Mouse (Mus musculus): ENCODE data around the gene Atp1b2. TPM values are rescaled to one million over a fixed set of nuclear protein-coding genes. Genes with fewer than 3 reads are reported as not detected.
"Not testable (repeated sequence)": the region's sequence is repeated elsewhere in the genome, so short reads cannot be mapped to it uniquely, and the experiment has no call there.

The Atp1b2 gene
- polyA plus RNA-seq (2015; fragmentation: Nextera tagmentation; extraction: Ambion mirVana): 76.7 and 77.0 TPM in 2 replicates

- peak; percentile 92 for ATAC-seq (ENCODE audit: low FRiP score)
- peak within 1 kb of the TSS; percentile 95 for H3K4me2 ChIP-seq
- peak within 1 kb of the TSS; percentile 87 for H3K27ac ChIP-seq (replicated peaks)
- H3K27me3 ChIP-seq (replicated peaks): no peaks in the 10 kb centered on the region
- peak within 1 kb of the TSS; percentile 88 for H3K9ac ChIP-seq (replicated peaks)
- peaks cover 32% of the 10 kb centered on the region for H3K4me1 ChIP-seq
- H3K4me3 ChIP-seq (replicated peaks): peak within 1 kb of the TSS; percentile 81
- peaks cover 12% of the 10 kb centered on the region for H3K36me3 ChIP-seq
- WGBS: 2% methylated on average over 31 of the region's 32 CpGs
- no peaks in the 10 kb centered on the region for H3K9me3 ChIP-seq (replicated peaks)
Measured at GRCm38 (mm10) chr11:69605726-69606490, at the start of gene Atp1b2. Gene Atp1b2 (minus strand): TSS chr11:69605942.

DNA sequence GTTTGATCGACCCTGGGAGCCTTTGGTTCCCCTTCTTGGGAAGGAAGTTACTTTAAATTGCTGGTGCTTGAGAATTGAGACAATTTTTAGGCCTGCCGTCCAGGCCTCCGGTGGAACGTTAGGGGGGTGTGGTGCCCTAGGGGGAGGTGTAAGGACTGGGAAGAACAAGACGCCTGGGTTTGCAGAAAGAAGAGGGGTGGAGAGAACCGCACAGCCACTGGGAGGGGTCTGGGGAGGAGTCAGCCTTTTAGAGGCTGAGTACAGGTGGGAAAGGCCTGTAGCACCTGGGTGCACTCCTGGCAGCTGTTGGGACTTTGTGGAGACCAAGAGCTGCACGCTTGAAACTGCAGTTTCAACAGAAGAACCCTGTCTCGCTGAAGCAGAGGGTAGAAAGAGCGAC is 49.0 kb upstream of the Atp1b2 start:
- no peak overlapping the region for H3K9ac ChIP-seq (replicated peaks)
- ATAC-seq (ENCODE audit: low FRiP score): no peak
- no peaks in the 10 kb centered on the region for H3K27me3 ChIP-seq (replicated peaks)
- H3K36me3 ChIP-seq: peaks cover 80% of the 10 kb centered on the region
- H3K4me2 ChIP-seq: no peak overlapping the region
- 51% methylated on average over 9 of the region's 9 CpGs for WGBS
- no peak overlapping the region for H3K4me3 ChIP-seq (replicated peaks)
- 0 out of 2 replicates have a peak overlapping the region, but pooled peaks have one; percentile 4 for H3K27ac ChIP-seq (replicated peaks)
- H3K9me3 ChIP-seq (replicated peaks): no peaks in the 10 kb centered on the region
- peaks cover 18% of the 10 kb centered on the region for H3K4me1 ChIP-seq

DNA sequence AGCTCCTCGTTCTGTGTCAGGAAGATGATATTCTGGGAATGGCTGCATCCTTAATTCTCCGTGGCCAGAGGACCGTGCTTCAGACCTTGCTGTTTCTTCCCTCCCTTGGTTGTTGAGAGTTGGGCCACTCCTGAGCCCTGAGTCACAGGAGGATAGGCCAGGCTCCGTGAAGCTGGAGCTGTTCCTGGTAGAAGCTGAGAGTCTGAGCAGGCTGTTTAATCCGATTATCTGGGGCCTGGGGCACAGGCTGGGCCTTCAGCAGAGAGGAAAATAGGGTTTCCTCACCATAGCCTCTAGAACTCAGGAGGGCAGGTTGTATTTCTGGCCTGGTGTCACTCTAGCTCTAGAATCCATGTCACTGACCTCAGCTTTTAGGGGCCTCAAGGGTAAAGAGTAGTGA is 47.7 kb upstream of the Atp1b2 start:
- 70% methylated on average over 5 of the region's 5 CpGs for WGBS
- no peak for ATAC-seq (ENCODE audit: low FRiP score)
- Histone ChIP-seq H3K27me3 (replicated peaks) (no peaks in the 10 kb centered on the region), H3K36me3 (peaks cover 81% of the 10 kb centered on the region), H3K4me3 (replicated peaks) (no peak overlapping the region), H3K9ac (replicated peaks) (no peak overlapping the region), H3K9me3 (replicated peaks) (no peaks in the 10 kb centered on the region), H3K27ac (replicated peaks) (no peak overlapping the region), H3K4me2 (no peak overlapping the region), H3K4me1 (peaks cover 18% of the 10 kb centered on the region)

DNA sequence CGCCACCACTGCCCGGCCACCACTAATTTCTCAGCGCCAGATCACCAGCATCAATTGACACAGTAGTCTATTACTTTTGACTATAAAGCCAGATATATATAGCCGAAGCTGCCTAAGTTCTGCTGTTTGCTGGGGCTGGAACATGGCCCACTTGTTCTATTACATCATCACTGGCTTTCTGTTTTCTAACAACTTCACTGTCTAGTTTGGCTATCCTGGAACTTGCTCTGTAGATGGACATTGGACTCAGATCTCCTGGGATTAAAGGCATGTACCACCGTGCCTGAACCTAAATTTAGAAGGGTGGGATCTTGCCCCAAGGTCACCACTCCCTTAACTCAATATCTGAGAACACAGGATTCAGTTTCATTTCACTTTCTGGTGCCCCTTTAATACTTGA is 40.1 kb upstream of the Atp1b2 start:
- no peak overlapping the region for H3K4me3 ChIP-seq (replicated peaks)
- WGBS: 94% methylated on average over 5 of the region's 5 CpGs
- no peak overlapping the region for H3K27ac ChIP-seq (replicated peaks)
- H3K36me3 ChIP-seq: peaks cover 95% of the 10 kb centered on the region
- no peaks in the 10 kb centered on the region for H3K4me1 ChIP-seq
- H3K9me3 ChIP-seq (replicated peaks): no peaks in the 10 kb centered on the region
- H3K4me2 ChIP-seq: no peak overlapping the region
- no peak for ATAC-seq (ENCODE audit: low FRiP score)
- H3K9ac ChIP-seq (replicated peaks): no peak overlapping the region
- no peaks in the 10 kb centered on the region for H3K27me3 ChIP-seq (replicated peaks)

DNA sequence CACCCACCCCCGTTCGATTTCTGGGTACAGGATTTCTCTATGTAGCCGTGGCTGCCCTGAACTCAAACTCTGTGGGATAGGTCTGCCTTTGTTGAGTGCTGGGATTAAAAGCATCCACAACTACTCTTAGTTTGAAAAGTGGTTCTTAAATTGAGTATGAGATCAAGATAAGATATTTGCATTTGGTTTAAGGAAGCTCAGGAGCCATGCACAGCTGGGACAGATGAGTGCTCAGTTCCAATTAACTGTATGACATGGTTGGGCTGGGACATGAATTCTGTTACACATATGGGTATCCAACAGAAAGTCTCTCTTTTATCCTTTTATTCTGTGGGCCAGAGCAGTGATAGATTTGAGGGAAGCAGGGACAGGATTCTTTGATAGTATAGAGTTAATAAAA is 29.7 kb upstream of the Atp1b2 start:
- ATAC-seq (ENCODE audit: low FRiP score): no peak
- Histone ChIP-seq H3K27me3 (replicated peaks) (no peaks in the 10 kb centered on the region), H3K36me3 (peaks cover 11% of the 10 kb centered on the region), H3K9me3 (replicated peaks) (no peaks in the 10 kb centered on the region), H3K4me1 (peaks cover 32% of the 10 kb centered on the region), H3K4me2 (peak overlapping the region; percentile 76), H3K9ac (replicated peaks) (no peak overlapping the region), H3K27ac (replicated peaks) (no peak overlapping the region), H3K4me3 (replicated peaks) (no peak overlapping the region)
- 93% methylated on average over 3 of the region's 3 CpGs for WGBS

DNA sequence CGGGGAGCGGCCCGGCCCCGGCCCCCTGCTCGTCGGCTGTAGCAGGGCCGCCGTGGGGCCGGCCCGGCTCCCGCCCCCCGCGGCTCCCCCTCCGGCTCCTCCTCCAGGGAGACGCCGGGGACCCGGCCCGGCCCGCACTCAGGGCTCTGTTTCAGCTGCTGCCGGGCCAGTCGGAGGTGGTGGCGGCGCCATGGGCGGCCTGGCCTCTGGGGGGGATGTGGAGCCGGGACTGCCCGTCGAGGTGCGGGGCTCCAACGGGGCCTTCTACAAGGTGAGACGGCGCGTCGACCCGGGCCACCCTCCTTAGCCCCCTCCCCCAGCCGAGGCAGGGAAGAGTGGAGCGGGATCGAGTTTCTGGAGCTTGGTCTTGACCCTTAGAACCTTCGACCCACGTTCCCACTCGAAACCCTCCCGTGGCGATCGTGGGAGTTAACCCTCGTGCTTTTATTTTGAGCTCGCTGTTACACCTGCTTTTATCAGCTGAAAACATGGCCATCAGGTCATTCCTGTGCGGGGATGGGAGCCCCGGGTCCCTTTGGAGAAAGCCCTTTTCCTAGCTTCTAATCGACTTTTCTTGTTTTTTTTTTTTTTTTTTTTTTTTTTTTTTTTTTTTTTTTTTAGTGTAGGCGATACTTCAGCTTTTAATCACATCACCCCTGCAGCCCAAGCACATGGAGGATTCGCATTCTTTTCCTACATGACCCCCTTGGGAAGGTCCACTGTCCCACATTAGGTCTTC is 27.6 kb upstream of the Atp1b2 start:
- Histone ChIP-seq H3K27ac (replicated peaks) (peak overlapping the region; percentile 96), H3K4me1 (peaks cover 34% of the 10 kb centered on the region), H3K27me3 (replicated peaks) (no peaks in the 10 kb centered on the region), H3K9ac (replicated peaks) (peak overlapping the region; percentile 97), H3K4me2 (peak overlapping the region; percentile 76), H3K4me3 (replicated peaks) (peak overlapping the region; percentile 88), H3K9me3 (replicated peaks) (no peaks in the 10 kb centered on the region), H3K36me3 (no peaks in the 10 kb centered on the region)
- ATAC-seq (ENCODE audit: low FRiP score): peak; percentile 45
- WGBS: under 1% methylated on average over 30 of the region's 50 CpGs

- ATAC-seq (ENCODE audit: low FRiP score): peak; percentile 99
- H3K4me1 ChIP-seq: peaks cover 34% of the 10 kb centered on the region
- peak within 1 kb of the TSS; percentile 96 for H3K27ac ChIP-seq (replicated peaks)
- H3K9ac ChIP-seq (replicated peaks): peak within 1 kb of the TSS; percentile 97
- no peaks in the 10 kb centered on the region for H3K9me3 ChIP-seq (replicated peaks)
- H3K27me3 ChIP-seq (replicated peaks): no peaks in the 10 kb centered on the region
- H3K4me2 ChIP-seq: peak within 1 kb of the TSS; percentile 76
- 0% methylated on average over 28 of the region's 56 CpGs for WGBS
- no peaks in the 10 kb centered on the region for H3K36me3 ChIP-seq
- peak within 1 kb of the TSS; percentile 88 for H3K4me3 ChIP-seq (replicated peaks)
Measured at GRCm38 (mm10) chr11:69632284-69633089, 26.7 kb upstream of the Atp1b2 start, which contains the start of gene Fxr2. Gene Fxr2 (plus strand): TSS chr11:69632990.

- Histone ChIP-seq H3K9me3 (replicated peaks) (no peaks in the 10 kb centered on the region), H3K4me2 (no peak overlapping the region), H3K27me3 (replicated peaks) (no peaks in the 10 kb centered on the region), H3K4me1 (peaks cover 15% of the 10 kb centered on the region), H3K36me3 (no peaks in the 10 kb centered on the region), H3K27ac (replicated peaks) (no peak overlapping the region), H3K4me3 (replicated peaks) (no peak overlapping the region), H3K9ac (replicated peaks) (no peak overlapping the region)
- ATAC-seq (ENCODE audit: low FRiP score): no peak
- WGBS: 71% methylated on average over 1 of the region's 1 CpGs
Measured at GRCm38 (mm10) chr11:69629802-69630201, 24.1 kb upstream of the Atp1b2 start.

- Histone ChIP-seq H3K4me2 (no peak overlapping the region), H3K4me1 (peaks cover 6% of the 10 kb centered on the region), H3K9ac (replicated peaks) (no peak overlapping the region), H3K4me3 (replicated peaks) (no peak overlapping the region), H3K27me3 (replicated peaks) (no peaks in the 10 kb centered on the region), H3K36me3 (no peaks in the 10 kb centered on the region), H3K27ac (replicated peaks) (no peak overlapping the region), H3K9me3 (replicated peaks) (no peaks in the 10 kb centered on the region)
- no peak for ATAC-seq (ENCODE audit: low FRiP score)
- WGBS: 36% methylated on average over 6 of the region's 6 CpGs
Measured at GRCm38 (mm10) chr11:69628286-69628685, 22.5 kb upstream of the Atp1b2 start.

- ATAC-seq (ENCODE audit: low FRiP score); H3K4me2 ChIP-seq; H3K27me3 ChIP-seq (replicated peaks); H3K36me3 ChIP-seq; H3K27ac ChIP-seq (replicated peaks); H3K9ac ChIP-seq (replicated peaks); H3K4me3 ChIP-seq (replicated peaks); H3K9me3 ChIP-seq (replicated peaks): not testable (repeated sequence)
- H3K4me1 ChIP-seq: peaks cover 22% of the 10 kb centered on the region
- 93% methylated on average over 2 of the region's 2 CpGs for WGBS
Measured at GRCm38 (mm10) chr11:69624339-69624738, 18.6 kb upstream of the Atp1b2 start.

- ATAC-seq (ENCODE audit: low FRiP score): no peak
- Histone ChIP-seq H3K27me3 (replicated peaks) (no peaks in the 10 kb centered on the region), H3K9ac (replicated peaks) (peak overlapping the region; percentile 63), H3K27ac (replicated peaks) (no peak overlapping the region), H3K9me3 (replicated peaks) (no peaks in the 10 kb centered on the region), H3K4me2 (peak overlapping the region; percentile 82), H3K4me3 (replicated peaks) (peak overlapping the region; percentile 56), H3K4me1 (peaks cover 20% of the 10 kb centered on the region), H3K36me3 (no peaks in the 10 kb centered on the region)
- WGBS: 57% methylated on average over 4 of the region's 4 CpGs
Measured at GRCm38 (mm10) chr11:69623006-69623405, 17.3 kb upstream of the Atp1b2 start.

Data from neural tube, embryonic 15.5 days (tissue).